Mouse (Mus musculus): ENCODE results near the gene Gm21994.

GRCm38 (mm10) chr2:150293669-150294068 is 38.3 kb upstream of the Gm21994 start:
- TF ChIP-seq E2F4 (IDR thresholded peaks at IDR 0.05; ENCODE audit: insufficient read depth) (no peak), POLR2A (IDR thresholded peaks at IDR 0.05; ENCODE audit: insufficient read length, low read depth) (no peak), MAX (IDR thresholded peaks at IDR 0.05; ENCODE audit: low read depth) (no peak), MYOG (IDR thresholded peaks at IDR 0.05; ENCODE audit: control insufficient read depth in 1 of 3, insufficient read depth in 1 of 3, insufficient read length in 2 of 3, low read depth in 2 of 3) (no peak), MYOD1 (IDR thresholded peaks at IDR 0.05; ENCODE audit: control insufficient read depth in 1 of 3, insufficient read length in 2 of 3, low read depth in 2 of 3) (no peak)
